Mouse (Mus musculus): ENCODE measurements around the gene Shld1. TPM values are rescaled to one million over a fixed set of nuclear protein-coding genes. Genes with fewer than 3 reads are reported as not detected.

Shld1 gene
- 2.4 and 5.5 TPM in 2 replicates for total RNA-seq (2017)

DNA sequence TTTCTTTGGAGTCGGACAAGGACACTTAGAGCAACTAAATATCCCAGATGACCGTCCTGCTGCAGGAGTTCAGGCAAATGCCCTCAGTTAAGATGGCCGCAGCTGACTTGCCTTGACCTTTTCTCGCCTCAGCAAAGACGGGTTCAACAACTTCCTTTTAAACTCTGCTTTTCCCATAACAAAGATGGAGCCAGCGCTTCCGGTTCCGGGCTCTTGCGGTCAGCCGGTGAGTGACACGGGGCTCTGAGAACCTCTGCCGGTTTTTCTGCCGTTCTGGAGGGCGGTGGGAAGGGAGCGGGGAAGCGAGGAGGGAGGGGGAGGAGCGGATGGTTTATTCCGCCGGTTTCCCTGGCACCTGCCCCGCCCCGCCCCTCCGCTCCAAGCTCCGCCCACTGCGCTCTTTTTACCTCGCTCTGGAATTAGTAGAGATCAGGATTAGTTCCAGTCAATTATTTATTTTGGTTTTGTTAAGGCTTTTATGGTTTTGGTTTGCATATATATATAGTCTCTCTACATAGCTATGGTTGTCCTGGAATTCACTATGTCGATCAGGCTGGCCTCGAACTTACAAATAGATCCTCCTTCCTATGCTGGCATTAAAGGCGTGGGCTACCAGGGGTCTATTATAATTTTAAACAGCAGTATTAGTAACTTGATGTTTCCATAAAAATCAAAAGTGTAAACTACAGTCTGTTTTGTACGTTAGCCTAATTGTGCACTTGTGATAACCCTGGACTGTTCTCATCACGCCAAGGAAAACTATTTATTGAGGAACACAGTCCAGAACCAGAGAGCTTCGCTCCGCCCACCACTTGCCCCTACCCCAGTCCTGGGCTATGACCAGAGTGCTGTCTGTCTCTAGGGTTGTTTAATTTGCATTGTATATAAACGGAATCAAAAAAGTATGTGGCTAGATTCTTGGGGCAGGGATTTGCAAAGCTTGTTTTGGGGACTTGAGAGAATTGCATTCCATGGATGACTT is at the start of gene Shld1:
Gene Shld1 (plus strand): TSS at position 176 of the 982 bp plus-strand sequence.
- peak; percentile 84 for ATAC-seq (replicated peaks; ENCODE audit: low read depth, poor library complexity, severe bottlenecking)

DNA sequence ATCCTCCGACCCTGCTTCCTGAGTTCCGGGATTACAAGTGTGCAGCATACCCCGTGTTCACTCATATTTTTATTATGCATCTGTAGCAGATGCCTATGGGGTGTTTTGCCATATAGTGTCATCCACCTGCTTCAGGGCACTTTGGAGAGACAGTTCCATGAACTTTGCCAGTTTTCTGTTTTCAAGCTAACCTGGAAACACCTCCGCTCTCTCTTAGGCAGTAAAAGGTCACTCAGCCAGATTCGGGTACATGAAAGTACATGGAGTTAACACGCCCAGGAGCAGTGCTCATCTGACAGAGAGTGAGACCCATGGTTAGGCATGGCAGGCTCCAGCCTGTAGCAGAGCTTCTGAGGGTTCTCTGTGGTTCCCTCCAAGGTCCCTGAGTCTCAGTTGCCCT is 48.4 kb upstream of the Shld1 start:
- no peak for ATAC-seq (replicated peaks; ENCODE audit: low read depth, poor library complexity, severe bottlenecking)

DNA sequence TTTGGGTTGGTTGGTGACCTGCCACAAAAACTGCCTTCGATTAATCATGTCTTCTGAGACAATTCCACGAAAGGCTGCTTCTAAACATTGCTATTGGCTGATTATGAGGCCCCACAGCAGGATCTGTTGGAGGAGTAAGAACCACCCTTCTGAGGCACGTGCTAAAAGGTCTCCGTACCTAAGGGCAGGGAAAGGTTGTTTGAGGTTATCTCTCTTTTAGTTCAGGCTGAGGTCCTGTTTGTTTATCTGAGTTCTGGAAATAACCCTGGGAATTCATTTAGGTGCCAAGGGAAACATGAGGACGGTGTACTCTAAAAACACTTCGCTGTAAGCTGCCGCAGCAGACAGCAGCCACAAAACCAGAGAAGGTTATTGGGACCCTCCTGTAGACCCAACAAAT is 47.4 kb upstream of the Shld1 start:
- no peak for ATAC-seq (replicated peaks; ENCODE audit: low read depth, poor library complexity, severe bottlenecking)

DNA sequence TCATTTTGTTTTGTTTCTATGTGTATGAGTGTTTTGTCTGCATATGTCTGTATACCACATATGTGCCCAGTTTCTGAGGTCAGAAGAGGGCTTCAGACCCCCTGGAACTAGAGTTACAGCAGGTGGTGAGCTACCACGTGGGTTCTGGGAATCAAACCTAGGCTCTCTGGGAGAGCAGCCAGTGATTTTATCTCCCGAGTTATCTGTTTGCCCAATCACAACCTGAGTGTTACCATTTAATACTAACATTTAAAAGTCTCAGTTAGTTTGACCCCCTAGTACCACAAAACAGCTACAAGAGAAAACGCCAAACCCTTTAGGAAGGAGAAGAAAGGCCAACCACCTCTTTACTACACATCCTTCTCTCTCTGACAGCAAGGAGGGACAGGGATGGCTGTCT is 45.5 kb upstream of the Shld1 start:
- ATAC-seq (replicated peaks; ENCODE audit: low read depth, poor library complexity, severe bottlenecking), result no peak

DNA sequence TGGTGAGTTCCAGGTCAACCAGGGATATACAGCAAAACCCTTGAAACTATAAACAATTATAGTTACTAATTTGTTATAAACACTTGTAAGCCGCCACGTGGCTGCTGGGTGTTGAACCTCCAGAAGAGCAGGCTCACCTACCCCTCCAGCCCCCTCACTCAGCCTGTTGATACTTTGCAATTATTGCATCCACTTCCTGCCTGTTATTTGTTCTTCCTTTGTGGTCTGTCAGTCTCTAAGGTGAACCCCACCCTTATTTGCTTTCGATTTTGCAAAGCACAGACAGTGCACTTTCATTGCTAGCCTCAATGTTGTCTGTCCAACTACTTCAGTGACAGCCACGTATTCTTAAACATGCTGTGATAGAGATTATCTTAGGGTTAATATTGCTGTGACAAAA is 43.6 kb upstream of the Shld1 start:
- ATAC-seq (replicated peaks; ENCODE audit: low read depth, poor library complexity, severe bottlenecking), result peak; percentile 81

DNA sequence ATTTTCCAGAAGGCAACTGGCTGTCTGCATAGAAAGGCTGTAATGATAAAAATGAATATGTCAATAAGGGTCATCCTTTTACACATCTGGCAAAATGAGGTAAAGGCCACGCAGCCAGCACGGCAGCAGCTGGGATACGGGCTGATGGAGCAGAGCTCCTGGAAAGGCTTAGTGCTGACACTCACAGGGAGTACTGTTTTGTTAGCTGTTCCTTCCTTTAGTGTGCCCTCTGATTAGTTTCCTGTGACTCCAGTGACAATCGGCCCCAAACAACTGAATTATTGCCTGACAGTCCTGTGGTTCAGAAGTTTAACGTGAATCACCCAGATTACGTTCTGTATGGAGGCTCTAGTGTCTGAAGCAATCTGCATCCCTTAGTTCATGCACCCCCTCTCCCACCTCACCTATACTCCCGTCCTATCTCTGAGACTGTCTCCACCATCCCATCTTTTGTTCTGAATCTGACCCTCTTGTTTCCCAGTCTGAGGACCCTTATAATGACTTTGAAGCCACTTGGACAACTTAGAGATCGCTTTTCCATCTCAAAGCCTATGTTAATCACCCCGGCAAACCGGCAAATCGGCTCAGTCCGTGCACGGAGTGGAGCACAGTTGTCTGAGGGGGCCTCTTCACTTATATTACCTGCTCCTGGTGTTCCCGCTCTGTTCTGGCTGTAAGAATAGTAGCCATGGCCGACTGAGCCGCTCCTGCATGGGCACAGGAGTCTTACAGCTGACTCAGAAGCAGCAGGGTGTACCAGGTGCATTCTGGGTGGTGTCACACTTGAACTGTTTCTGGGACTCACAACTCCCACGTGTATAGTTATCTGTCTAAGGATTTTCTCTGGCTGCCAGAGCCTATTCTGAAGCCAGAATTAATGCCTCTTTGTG is 39.6 kb upstream of the Shld1 start:
- ATAC-seq (replicated peaks; ENCODE audit: low read depth, poor library complexity, severe bottlenecking), result no peak

DNA sequence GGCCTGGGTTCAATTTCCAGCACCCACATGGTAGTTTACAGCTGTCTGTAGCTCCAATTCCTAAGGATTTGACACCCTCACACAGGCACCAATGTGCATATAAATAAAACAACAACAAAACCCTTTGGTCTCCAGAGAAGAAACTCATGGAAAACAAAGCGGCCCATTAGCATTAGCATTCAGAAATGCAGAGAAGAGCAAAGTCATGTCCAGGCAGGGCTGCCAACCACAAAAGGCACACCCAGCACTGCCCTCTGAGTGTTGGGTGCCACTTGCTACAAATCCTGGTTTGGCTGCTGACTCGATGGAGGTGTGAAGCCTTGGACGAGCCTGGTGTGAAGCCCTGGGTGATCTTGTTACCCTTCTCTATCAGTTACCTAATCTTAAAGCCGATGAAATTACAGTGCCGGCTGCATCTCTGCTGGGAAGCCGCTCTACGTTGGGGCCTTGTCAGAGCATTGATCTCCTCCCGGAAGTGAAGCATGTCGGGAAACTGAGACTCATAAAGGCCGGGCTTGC is 37.3 kb upstream of the Shld1 start:
- ATAC-seq (replicated peaks; ENCODE audit: low read depth, poor library complexity, severe bottlenecking), result no peak

DNA sequence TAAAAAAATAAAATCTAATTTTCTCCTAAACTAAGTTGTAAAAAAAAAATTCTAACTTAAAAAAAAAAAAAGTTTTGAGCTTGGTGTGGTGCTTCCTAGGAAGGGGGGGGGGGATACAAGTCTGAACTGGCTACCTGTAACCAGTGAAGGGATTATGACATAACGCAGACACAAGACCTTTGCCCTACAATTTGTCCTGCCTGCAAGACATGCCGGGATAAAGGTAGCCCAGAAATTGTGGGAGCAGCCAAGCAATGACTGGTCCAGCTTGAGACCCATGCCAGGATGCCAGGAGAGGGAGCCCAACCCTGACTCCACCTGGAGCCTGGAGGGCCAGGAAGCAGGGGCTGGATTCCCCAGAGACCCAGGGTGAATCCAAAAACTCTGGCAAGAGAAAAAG is 36.2 kb upstream of the Shld1 start:
- ATAC-seq (replicated peaks; ENCODE audit: low read depth, poor library complexity, severe bottlenecking), result no peak

DNA sequence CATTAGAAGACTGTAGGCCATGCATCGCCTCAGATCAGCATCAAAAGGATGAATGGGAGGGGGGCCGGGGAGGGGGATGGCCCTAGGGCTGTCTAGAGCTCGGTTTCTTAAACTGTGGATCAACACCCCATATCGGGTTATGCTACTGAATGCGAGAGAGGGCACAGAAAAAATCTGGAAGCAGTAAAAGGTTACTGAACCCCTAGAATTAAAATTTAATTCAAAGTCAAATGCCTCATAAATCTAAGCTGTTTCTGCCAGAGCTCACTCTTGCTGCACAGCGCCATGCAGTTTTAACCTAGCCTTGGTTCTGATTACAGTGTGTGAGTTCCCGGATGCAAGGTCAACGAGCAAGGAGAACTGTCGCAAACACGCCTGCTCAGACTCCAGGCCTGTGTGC is 34.3 kb upstream of the Shld1 start:
- ATAC-seq (replicated peaks; ENCODE audit: low read depth, poor library complexity, severe bottlenecking), result no peak

DNA sequence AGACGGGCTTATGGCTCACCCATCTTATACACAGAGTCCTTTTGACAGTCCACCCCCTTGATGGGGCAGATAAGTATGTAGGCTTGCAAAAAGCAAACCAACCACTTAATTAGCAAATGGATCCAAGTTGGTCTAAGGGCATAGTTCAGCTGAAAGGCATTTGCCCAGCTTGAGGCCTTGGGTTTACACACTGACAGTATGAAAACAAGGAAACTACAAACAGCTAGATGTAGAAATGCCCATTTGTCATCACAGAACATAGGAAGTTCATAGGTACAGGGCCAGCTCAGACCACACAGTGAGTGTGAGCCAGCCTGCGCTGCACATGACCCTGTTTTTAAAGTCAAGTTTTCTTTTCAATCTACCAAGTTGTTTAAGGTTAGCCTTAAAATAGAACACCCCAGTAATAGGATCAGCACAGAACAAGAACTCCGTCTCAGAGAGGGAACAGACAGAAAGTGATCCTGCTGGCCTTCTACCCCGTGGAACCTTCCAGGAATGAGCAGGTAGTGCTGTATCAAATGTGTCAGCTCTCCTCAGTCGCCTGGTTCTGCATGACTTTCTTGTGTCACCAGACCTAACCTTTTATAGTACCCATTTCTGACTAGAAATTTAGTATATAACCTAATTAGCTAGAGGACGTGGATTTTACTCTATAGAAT is 31.8 kb upstream of the Shld1 start:
- ATAC-seq (replicated peaks; ENCODE audit: low read depth, poor library complexity, severe bottlenecking), result no peak

DNA sequence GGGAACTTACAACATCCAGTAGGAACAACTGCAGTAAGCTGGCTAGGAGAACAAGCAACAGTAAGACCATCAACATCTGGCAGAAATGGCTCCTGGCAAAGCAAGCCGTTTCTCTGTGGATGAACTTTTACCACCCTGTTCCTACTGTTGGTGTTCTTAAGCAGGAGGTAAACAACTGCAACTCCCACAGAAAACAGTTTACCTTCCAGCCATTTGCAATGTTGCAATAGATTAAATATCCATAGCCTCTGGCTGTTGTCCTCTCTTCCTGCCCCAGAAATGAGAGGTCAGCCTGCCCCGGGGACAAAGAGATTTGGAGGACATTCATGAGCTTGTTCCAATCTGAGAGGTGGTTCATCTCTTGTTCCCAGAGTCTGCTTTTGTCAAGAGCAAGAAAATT is 29.5 kb upstream of the Shld1 start:
- no peak for ATAC-seq (replicated peaks; ENCODE audit: low read depth, poor library complexity, severe bottlenecking)

DNA sequence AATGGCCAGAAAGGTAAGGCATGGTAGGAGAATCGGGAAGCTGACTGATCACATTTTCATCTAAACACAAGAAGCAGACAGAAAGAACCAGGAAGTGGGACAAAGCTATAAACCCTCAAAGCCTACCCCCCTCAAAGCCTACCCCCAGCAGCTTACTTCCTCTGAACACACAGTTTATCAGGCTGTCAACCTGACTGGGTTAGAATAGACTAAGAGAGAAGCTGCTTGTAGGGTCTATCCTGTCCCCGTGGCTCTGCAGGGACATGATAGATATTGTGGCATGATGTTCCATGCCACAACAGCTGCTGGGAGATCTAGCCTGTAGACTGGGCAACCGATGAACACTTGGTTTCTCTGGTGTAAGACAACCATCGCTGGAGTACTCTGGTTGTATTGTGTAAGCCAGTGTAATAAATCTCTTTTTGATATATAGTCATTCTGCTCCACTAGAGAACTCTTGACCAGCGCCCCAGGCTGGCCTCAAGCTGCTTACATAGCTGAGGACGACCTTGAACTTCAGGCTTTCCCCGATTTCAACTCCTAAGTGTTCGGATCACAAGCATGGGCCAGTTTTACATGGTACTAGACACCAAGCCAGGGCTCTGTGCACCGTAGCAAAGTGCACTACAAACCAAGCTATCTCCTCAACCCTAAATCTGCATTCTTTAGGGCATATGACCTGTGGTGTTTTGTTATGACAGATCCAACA is 28.2 kb upstream of the Shld1 start:
- ATAC-seq (replicated peaks; ENCODE audit: low read depth, poor library complexity, severe bottlenecking), result peak; percentile 86

DNA sequence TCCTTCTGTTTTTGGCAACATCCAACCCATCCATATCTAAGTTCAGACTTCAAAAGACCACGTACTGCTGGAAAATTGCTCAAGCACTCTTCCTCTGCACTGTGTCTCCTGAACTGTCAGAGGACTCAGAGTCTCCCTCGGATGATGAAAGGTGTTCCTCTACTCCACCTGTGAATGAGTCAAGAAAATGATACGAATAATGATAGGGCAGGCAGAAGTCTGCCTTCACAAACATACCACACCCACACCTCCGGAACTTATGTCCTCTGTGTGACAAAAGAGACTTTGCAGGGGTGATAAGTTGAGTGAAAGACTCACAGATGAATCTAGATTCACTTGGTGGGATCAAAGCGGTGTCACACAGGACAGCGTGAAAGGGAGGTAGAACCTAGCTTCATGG is 17.6 kb upstream of the Shld1 start:
- no peak for ATAC-seq (replicated peaks; ENCODE audit: low read depth, poor library complexity, severe bottlenecking)

DNA sequence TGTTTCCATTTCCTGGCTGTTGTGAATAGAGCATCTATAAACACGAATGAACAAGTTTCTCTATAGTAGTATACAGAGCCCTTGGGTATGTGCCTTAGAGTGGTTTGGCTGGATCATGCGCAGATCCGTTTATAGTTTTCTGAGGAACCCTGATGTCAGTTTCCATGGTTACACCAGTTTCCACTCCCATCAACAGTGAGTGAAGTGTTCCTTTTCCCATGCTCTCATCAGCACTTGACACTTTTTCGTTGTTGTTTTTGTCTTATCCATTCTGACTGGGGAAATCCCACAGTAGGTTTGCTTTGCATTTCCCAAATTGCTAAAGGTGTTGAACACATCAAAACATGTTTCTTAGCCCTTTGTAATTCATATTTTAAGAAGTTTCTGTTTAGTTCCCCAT is 16.4 kb upstream of the Shld1 start:
- ATAC-seq (replicated peaks; ENCODE audit: low read depth, poor library complexity, severe bottlenecking), result no peak

DNA sequence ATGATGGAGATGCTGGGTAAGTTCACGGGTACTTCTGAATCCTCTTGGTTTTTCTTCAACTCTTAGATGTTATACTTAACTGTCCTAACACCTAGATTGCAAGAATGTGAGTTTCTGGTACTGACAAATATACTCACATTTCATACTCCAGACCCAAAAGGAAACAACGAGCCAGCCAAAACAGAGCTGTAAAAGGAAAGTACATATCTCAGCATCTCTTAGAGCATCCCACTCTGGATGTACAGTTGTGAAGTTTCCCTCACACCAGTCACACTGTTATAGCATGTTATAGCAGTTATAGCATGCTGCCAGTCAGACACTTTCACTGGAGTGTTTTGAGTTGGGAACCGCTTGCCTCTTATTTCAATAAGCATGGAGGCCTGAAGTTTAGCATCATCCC is 14.6 kb upstream of the Shld1 start:
- no peak for ATAC-seq (replicated peaks; ENCODE audit: low read depth, poor library complexity, severe bottlenecking)

DNA sequence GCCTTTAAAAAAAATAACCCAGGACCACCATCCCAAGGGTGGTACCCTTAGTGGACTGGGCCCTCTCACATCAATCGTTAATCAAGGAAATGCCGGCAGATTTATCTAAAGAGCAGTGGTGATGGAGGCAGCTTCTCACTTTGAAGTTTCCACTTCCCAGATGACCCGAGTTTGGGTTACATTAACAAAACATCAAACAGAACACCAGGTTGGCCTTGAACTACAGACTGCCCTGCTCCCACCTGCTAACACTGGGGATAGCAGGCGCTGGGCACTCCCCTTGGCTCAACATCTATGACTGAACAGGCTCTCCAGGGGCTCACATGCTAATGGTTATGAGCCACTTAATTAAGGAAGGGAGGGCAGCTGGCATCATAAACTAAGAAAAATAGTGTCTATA is 10.6 kb upstream of the Shld1 start:
- ATAC-seq (replicated peaks; ENCODE audit: low read depth, poor library complexity, severe bottlenecking), result no peak

DNA sequence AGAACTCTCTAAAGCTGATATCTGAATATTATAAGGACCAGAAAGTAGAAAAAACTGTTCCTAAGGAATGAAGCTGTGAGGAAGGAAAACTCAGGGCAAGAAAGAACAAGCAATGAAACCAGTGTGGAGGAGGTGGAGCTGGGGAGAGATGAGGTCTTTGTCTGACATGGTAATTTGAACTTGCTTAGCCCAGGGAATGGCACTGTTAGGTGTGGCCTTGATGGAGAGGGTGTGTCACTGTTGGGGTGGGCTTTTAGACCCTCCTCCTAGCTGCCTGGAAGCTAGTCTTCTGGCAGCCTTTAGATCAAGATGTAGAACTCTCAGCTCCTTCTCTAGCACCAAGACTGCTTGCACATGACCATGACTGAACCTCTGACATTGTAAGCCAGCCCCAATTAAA is 1.7 kb upstream of the Shld1 start:
- no peak for ATAC-seq (replicated peaks; ENCODE audit: low read depth, poor library complexity, severe bottlenecking)

DNA sequence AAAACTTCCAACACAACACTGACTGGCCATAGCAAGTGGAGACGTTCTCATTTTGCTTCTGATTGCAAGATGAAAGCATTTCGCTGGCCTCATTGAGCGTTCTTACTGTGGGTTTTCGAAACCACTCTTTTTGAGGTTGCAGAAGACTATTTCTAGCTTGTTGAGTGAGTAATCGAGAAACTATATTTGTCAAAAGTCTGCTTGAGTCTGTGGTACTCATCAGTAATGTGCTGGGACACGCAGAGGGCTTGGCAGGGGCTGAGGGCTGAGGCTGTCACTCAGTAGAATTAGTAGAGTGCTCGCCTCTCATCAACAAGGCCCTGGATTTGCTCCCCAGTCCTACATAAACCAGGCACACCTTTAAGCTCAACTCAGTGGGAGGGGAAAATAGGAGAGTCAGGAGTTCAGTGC is 1.9 kb downstream of the Shld1 start:
- no peak for ATAC-seq (replicated peaks; ENCODE audit: low read depth, poor library complexity, severe bottlenecking)

DNA sequence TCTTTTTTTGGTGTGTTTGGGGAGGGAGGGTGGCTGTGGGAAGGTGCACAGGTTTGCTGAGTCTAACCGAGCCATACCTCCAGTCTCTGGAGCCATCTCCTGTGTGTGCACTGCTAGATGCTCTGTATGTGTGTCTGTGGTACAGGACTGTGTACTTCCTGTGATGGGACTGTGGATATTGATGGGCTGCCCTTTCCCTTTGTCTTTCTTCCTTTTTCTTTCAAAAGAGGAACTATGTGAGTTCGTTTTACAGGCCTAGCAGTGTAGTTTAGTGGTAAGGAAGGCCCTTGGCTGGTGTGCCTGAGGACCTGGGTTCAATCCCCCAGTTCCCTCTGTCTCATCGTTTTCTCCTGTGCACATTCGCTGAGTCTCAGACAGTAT is 2.4 kb downstream of the Shld1 start:
- ATAC-seq (replicated peaks; ENCODE audit: low read depth, poor library complexity, severe bottlenecking), result peak; percentile 59
